Mouse (Mus musculus) inflammation-experienced regulatory T-cells, adult 6 months (primary cell): ENCODE results near the gene Rcan3. TPM values are rescaled to one million over a fixed set of nuclear protein-coding genes. Genes with fewer than 3 reads are reported as not detected.

Experiments used
- ATAC-seq: one replicate; pipeline ENCODE4 v1.8.0; 2017
- polyA plus RNA-seq, 3 experiments: library from polyadenylated mRNA; unstranded; fragments of 100-300 nt; shearing (Covaris generic); gene quantifications; one replicate each; pipeline ENCODE4 v1.2.1; 2017

The Rcan3 gene
- 10 to 100 TPM in 2 of 3 experiments, 1 to 10 TPM in 1; 8.4 to 16.1 (median 13.4) TPM for polyA plus RNA-seq

DNA sequence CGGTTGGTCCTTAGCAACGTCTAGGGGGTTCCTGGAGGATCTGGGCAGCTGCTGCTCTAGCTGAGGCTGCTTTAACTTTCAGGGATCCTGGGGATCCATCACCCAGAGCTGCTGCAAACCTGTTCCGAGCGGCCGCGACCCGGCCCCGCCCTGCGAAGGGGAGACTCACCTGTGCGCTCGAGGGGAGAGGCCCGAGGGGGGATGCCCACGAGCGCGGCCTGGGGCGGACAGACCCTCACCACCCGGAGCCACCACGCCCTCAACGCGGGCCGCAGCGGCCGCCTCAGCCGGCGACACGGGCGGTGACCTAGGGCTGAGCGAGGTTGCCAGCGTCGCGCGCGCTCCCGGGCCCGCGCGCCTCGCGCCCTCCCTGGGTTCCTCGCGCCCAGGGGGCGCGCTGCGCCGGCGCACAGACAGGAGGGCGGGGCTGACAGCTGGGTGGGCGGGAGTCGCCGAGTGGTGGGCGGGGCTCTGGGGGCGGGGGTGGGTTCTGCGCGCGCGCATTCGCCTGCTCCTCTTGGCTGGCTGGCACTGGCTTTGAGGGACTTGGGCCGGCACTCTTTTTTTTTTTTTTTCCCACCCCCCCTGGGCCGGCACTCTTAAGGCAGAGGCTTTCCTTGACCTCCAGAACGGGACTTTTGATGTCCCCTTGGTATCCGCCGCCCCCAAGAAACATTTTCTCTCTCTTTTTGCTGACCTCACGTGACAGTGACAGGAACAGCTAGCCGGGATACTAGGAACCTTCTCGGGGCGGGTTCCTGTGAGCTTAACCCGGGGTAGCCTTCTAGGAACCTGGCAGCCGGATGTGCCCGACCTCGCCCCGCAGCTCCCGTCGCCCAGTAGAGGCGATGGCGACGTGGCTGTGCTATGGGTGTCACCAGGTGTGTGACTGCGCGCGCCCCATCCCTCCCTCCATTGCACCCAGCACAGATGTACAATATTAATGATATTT lies at the start of gene Rcan3:
TSS of gene Rcan3 (minus strand) at position 411 of the 952 bp plus-strand sequence.
- peak; percentile 79 for ATAC-seq

DNA sequence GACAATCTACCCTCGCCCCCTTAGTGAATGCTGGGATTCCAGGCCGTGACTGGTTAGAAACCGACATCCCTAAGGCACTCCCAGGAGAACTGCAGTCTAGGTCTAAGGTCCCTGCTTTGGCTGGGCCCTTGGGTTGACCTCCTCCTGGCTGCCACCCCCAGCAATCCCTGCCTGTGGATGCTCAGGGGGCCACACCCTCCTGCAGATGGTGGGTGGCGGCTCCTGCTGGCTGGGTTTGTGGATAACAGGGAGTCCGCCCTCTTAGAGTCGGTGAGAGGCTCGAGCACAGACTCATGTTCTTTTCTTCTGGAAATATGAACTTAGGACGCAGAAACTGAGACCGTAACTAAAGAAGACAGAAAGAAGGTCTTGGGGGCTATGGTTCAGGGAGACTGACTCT lies 46.7 kb upstream of the Rcan3 start:
- no peak for ATAC-seq

DNA sequence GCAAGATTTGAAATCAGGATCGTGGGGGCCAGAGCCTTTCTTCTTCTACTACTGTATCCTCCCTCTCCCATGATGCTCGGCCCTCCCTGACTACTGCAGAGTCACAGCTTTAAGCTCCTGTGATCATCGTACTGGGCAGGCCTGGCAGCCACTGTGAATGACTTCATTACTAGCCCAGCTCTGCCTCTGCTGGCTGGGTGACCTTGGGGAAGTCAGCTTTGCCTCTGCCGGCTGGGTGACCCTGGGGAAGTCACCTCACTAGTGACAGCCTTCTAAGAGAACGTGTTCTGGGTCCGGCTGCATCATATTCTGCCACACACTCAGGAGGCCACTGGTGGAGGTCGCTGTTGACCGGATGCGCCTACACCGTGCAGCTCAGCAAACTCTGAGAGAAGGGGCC lies 44.2 kb upstream of the Rcan3 start:
- no peak for ATAC-seq

DNA sequence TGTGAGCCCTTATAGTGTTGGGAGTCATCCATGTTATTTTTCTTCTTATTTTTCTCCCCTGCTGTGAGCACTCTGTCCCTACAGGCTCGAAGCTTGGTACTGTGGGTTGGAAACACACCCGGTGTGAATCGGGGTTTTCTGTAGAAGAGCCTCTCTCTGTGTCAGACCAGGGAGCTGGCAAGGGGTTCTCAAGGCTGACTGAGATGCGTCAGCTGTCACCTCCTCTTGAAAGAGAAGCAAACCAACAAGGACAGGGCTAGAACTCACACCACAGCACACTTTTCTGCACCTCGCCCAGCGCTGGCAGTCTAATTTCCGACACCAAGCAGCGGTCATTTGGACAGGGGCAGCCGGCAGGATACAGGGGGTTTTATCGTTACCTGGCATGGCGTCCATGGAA lies 29.8 kb upstream of the Rcan3 start:
- ATAC-seq = no peak

DNA sequence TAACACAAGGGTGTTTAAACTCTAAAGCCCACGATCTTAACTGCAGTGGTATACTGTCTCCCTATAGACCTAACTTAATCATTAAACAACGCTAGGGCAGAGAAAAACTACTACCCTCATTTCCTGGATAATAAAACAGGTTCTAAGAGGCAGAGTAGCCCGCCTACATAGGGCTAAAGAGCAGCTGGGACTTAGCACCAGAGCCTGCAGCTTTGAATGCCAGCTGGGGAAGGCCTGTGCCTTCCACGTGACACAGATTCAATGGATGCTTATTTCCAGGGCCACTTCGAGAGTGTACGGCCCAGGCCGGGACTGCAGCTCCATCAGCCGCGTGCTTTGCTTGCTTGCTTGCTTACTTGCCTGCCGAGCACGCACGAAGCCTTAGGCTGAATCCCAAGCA lies 19.9 kb upstream of the Rcan3 start:
- no peak for ATAC-seq

DNA sequence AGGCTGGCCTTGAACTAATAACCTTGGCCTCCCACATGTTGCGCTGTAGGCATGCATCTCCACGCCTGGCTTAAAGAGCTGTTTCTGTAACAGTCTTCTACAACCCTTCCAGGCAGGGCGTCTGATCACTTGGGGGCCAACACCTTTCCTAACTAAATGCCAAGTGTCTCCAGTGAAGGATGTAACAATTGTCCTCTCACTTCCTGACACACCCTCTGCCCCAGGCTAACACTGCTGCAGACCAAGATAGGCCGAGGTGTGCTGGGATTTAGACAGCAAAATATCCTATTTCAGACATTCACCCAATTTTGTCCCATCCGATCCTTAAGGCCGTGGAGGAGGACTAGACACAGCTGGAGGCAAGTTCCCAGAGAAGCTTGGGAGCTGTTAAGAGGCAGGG lies 19.5 kb upstream of the Rcan3 start:
- ATAC-seq = no peak

DNA sequence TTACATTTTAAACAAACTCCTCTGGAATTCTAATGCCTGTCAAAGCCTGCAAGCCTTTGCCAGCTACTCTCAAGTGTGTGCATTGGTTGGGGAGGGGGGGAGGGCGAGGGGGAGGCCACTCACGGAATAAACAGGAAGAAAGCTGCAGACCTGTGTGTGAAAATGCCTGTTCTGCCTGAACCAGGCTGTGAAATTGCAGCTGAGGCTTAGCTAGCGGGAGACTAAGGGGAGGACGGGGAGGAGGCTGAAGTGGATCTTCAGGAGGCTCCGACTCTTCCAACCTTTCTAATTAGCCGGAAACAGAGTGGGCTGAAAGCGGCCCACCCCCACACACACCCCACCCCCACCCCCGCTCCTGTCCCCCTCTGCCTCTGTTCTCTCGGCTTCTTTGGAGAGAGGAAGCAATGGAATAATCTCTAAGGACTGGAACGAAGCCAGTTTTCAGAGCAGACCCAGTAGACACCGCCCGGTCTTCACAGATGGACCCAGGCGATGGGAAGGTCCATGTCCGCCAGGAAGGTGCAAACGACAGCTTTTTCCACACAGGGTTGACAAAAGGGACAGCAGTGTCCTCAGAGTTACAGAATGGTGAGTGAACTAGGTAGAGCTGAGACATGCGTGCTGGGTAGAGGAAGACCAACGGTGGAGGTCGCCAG lies 17.8 kb upstream of the Rcan3 start:
- ATAC-seq = no peak

DNA sequence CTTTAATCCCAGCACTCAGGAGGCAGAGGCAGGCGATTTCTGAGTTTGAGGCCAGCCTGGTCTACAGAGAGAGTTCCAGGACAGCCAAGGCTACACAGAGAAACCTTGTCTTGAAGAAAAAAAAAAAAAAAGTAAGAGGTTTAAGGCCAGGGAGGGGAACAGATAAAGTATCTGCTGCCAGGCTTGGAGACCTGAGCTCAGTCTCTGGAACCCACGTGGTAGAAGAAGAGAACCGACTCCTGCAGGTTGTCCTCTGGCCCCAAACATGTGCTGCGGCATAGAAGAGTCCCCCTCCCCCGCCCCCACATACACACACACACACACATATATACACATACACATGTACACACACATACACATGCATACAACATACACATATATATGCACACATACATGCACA lies 8.8 kb upstream of the Rcan3 start:
- no peak for ATAC-seq

DNA sequence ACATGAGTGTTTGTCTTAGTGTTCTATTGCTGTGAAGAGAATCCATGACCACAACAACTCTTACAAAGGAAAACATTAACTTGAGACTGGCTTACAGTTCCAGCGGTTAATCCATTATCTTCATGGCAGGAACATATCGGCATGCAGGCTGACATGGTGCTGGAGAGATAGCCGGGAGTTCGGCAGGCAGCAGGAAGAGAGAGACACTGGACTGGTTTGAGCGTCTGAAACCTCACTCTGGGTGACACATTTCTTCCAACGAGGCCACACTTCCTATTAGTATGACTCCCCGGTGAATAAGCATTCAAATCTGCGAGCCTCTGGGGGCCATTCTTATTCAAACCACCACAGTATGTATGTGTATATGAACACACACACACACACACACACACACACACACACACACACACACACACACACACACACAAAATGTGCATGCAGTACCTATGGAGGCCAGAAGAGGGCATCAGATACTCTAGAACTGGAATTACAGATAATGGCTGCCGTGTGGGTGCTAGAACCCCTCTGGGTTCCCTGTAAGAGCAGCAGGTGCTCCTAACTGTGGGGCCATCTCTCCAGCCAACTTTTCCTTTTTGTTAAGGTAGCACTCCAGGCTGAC lies 6.4 kb upstream of the Rcan3 start:
- ATAC-seq = peak; percentile 59

DNA sequence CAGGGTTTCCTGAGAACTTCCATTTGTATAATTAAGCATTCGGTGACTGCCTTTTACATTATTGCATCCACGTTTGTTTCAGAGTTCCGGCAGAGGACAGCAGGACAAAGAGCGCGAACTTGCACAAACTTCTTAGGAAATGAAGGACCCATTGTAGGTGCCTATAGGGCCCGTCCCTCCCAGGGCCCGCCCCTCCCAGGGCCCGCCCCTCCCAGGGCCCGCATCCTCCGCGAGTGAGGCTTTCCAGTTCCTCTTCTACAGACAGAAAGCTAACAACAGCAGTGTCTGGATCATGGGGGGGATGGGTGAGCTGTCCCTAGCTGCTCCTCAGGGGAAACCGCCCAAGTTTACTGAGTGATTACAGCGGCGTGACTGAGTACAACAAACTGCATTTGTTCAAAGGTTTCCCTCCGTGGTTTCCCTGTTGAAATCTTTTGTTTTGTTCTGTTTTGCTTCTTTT lies 5.6 kb upstream of the Rcan3 start:
- peak; percentile 66 for ATAC-seq

DNA sequence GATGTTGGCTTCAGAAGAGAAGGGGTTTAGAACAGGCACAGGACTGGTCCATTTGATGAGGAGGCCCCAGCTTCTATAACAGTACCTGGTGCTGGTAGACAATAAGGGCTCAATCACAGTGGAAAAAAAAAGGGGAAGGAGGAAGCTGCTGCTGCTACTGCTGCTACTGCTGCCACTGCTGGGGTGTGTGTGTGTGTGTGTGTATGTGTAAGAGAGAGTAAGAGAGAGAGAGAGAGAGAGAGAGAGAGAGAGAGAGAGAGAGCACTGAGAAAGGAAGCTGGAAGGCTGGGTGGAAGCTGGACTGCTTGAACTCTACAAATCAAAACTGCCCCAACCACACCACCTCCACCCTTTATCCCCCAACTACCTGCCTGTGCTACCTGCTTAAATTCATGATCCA lies 4.3 kb upstream of the Rcan3 start:
- no peak for ATAC-seq

DNA sequence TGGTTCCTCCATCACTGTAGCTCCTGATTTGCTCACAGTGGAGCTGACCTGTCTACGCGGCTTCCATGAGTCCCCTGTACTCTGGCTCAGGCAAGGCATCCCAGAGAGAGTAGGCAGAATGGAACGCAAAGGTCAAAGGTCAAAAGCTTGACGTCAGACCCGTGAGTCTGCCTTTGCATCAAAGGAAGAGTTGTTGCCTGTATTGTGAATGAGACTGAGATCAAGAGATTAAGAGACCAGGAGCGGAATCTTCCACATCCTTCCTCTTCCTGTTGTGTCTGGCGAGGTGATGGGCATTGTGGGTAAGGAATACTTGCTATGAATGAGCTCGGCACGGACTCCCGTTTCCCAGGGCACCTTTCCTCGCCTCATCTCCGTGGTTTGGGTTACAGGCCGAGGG lies 2.6 kb upstream of the Rcan3 start:
- ATAC-seq = peak; percentile 29

DNA sequence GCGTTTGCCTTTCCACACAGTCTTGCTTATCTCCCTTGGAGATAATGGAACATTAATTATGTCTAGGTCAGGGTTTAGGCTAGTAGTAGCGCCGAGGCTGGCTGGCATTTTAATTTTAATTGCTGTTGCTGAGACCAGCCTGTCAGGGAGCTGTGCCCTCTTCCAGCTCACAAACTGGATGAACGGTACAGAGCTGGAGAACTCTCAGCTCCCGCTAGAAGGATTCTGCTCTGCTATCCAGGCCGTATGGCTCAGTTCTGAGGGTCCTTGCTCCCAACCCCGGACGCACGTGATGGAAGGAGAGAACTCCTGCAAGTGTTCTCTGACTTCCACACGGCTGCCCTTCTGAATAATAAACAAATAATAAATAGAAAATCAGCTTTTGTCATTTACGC lies 739 bp upstream of the Rcan3 start:
- no peak for ATAC-seq

DNA sequence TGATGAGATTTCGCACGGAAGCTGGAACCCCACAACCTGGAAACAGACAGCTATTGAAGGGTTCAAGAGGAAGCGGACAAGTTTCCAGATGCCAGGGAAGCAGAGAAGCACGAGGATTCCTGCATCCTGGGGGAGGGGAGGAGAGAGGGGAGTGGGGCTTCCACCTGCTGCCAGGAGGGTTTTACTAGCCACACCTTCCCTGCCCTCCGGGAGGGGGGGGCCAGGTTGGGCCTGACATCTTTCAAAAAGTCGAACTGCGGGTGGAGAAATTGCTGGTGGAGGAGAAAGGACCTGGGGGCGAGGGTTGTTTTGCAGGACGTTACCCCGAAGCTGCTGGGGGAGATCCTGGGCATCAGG lies 589 bp downstream of the Rcan3 start:
- no peak for ATAC-seq

DNA sequence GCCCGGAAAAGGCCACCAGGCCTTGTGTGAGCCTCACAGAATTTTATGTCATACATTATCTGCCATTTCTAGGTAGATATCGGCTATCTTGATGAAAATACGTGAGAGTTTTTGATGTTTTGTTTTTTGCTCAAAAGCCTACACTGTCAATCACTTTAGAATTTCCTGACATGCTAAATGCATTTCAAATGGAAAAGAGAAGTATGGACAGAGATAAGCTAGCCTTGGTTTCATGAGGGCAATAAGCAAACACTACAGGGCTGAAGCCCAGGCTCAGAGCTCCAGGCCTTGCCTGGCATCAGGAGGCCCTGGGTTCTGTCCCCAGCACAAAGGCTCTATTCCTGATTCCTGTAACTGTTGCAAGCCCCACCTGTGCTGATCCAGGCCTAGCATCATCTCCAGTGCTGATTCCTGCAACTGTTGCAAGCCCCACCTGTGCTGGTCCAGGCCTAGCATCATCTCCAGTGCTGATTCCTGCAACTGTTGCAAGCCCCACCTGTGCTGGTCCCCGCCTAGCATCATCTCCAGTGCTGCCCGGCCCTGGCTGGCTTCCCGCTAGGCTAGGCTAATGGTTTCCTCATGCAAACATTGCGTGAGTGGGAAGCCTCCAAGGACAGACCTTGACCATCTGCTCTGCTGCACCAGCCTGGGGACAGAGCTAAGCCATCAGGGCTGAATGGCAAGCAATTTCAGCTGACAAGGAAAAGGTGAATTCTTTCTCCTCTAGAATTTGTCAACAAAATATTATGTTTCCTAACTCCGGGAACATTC lies 3.5 kb downstream of the Rcan3 start:
- ATAC-seq = no peak

DNA sequence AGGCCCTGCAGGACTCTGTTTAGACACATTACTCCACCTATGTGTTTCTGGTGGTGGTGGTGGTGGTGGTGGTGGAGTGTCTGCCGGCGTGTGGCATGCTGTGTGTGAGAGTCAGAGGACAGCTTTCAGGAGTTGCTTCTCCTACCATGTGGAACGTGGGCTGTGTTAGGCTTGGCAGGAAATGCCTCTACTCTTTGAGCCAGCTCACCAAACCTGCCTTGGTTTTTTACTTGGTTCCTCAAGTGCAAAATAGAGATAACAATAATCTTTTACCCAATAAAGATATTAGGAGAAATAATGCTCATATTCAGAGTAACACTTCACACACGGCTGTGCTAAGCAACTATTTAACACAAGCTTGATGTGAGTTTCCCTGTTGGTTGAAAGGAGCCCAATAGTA lies 4.3 kb downstream of the Rcan3 start:
- ATAC-seq = no peak

DNA sequence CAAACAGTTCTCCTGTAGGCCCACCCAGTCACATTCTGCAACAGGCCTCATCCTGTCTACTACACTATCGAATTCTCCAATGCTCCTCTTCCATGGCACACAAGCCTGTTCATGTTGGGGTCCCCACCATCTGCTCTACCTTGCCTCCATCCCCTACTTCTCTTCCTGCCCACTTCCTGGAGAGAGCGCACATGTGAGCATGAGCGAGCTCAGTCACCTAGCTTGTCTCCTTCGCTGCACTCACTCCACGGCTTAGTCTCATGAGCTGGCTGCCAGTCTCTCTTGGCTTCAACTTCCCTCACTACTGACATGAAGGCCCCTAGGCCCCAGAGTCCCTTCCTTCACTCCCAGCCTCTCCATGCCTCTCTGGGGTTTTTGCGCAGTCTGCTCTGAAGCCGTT lies 7.1 kb downstream of the Rcan3 start:
- no peak for ATAC-seq

DNA sequence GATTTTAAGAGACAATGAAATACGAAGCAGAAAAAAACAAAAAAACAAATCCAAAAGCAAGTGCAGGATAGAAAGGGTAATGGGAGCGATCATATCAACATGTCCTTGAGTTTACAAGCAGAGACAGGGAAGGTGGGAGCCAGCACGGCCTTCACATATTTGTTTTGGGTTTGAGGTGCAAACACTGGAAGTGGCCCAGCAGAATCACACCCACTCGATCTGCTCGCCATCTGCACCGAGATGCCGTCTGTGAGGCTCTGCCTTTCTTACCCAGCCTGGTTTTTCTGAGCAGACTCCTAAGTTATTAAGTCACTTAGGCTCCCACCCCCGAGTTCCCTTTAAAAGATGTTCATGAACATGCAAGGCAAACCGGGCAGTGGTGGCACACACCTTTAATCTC lies 8.0 kb downstream of the Rcan3 start:
- no peak for ATAC-seq

DNA sequence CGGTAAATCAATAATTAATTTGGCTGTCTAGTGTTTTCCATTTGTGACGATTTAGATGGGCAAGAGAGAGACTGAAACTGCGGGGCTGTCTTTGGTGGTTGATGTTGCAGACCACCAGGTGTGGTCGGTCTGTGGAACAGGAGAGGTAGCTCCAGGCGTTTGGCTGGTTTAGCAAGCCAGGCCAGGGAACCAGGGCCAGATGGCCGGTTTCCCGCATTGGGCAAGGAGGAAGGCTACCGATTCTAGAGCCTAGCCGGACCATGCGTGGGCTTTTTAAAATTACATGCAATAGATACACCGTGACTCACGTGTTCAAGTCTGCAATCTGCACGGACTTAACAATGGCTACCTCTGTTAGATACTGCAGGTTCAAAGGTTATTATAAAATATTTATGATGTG lies 12.7 kb downstream of the Rcan3 start:
- ATAC-seq = no peak

DNA sequence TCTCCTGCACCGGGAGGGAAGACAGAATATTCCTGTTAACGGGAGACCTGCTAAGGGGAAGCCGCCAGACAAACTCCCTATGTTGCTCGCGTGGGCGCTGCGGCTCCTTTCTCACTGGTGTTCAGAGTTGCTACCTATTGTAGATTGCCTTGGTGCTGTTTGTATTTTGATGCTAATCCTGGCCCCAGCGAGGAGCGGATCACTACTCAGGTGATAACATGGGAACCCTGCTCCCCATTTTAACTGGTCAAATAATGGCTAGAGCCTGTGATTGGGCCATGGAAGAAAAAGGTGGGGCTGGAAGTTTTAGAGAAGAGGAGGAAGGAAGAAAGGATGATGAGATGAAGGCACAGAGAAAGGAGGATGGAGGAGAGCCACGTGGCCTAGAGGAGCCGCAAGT lies 13.2 kb downstream of the Rcan3 start:
- no peak for ATAC-seq

DNA sequence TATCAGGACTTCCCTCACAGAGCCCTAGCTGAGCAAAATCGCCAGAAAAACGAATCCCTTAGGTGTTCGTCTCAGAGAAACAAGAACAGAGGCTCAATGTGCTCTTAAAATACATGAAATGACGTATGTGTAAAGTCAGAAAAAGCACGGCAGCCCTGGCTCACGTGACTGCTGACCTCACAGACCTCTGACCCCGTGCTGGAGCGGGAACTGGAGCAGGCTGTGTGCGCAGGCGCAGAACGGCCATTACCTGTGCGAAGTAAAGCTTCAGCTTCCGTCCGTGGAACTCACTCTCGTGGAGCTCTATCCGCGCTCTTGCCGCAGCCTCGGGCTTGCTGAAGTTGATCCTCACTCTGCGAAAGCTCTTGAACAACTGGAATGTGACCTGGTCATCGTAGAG lies 13.7 kb downstream of the Rcan3 start:
- ATAC-seq = no peak

DNA sequence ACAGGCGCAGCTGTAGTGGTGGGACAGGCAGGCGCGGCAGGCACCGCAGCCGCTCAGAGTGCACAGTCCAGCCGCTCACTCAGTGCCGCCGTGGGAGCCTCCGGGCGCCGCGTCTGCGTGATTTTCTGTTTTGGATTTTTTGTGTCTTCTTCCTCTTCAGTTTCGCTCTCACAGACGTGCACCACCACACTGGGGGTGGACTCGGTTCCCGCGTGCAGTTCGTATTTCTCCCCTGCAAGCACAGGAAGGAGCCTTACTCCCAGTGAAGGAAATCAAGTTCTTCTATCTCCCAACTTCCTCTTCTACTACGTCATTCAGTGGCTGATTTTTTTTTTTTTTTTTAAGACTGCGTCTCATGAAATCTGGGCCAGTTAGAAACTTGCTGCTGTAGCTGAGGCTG lies 17.3 kb downstream of the Rcan3 start:
- peak; percentile 52 for ATAC-seq

DNA sequence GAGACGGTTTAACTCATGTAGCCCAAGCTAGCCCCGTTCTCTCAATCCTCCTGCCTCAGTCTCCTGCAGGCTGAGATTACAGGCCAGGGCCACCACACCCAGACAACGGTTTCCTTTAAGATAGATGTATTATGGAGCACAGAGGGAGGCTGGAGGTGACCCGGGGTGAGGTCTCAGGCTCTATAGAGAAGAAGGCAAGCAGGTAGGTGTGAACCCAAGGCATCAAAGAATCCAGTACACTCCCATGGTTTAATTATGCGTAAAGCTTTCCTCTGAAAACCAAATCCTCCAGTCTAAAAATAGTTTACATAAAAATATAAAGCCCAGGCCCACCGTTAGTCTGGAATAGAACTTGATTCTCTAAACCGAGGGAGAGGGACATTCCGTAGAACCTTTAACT lies 20.2 kb downstream of the Rcan3 start:
- no peak for ATAC-seq
